Mouse (Mus musculus) CH12.LX (cell line): ENCODE measurements at regions not wholly inside any gene's neighbourhood (a gene's known extent, or its start where the extent isn't known, plus 50 kb on each side); places are given as distances from the start of the nearest gene placed in this dataset.

Experiments
- DNase-seq: peaks from one replicate; pipeline ENCODE4 v3.0.0-alpha.2; 2013; ENCODE audit errors: extremely low read depth
- H3K27ac ChIP-seq: 2 replicates; pipeline ENCODE4 v1.5.1; 2012; ENCODE audit warnings: low read depth, mild to moderate bottlenecking, control low read depth, moderate library complexity; ENCODE audit not compliant: insufficient read depth
- H3K27me3 ChIP-seq: replicated peaks from 2 replicates; pipeline ENCODE3; 2012; ENCODE audit warnings: inconsistent platforms
- H3K36me3 ChIP-seq, 2 experiments: replicated peaks in 1 of 2; 2 replicates each; pipeline versions ENCODE3 to v1.6.1; 2012; ENCODE audit warnings: inconsistent platforms in 1 of 2, low read length in 1 of 2, mild to moderate bottlenecking in 1 of 2, mixed read lengths in 1 of 2, moderate library complexity in 1 of 2; ENCODE audit not compliant: control insufficient read depth in 1 of 2, insufficient read depth in 1 of 2
- H3K4me1 ChIP-seq, 2 experiments: 2 replicates each; pipeline ENCODE4 v1.6.1; 2012; ENCODE audit warnings: inconsistent platforms in 1 of 2, moderate library complexity in 1 of 2; ENCODE audit not compliant: insufficient read depth in 2 of 2, control insufficient read depth in 1 of 2
- H3K4me2 ChIP-seq: 2 replicates; pipeline ENCODE4 v1.6.1; 2012; ENCODE audit warnings: low read depth, mild to moderate bottlenecking, control low read depth; ENCODE audit not compliant: poor library complexity, insufficient read depth, severe bottlenecking
- H3K4me3 ChIP-seq, 3 experiments: fragments of 150-350 bp in 1 of 3; sonication (generic) in 1 of 3; replicated peaks in 1 of 3; 2 replicates each; pipeline versions ENCODE3 to v1.5.1; 2011 to 2012; ENCODE audit warnings: low read depth in 2 of 3, low read length in 2 of 3, mild to moderate bottlenecking in 2 of 3, moderate library complexity in 2 of 3, control low read depth in 1 of 3, improper control_type of control experiment in 1 of 3, inconsistent platforms in 1 of 3, mixed read lengths in 1 of 3; ENCODE audit not compliant: poor library complexity in 1 of 3
- H3K79me2 ChIP-seq: replicated peaks from 2 replicates; pipeline ENCODE4 v1.6.1; 2012; ENCODE audit warnings: mild to moderate bottlenecking, moderate library complexity; ENCODE audit not compliant: control insufficient read depth, poor library complexity, insufficient read depth, severe bottlenecking; ENCODE audit errors: extremely low read depth
- H3K9ac ChIP-seq: 2 replicates; pipeline ENCODE4 v1.6.1; 2012; ENCODE audit warnings: low read depth, mild to moderate bottlenecking, control low read depth, moderate library complexity; ENCODE audit not compliant: insufficient read depth
- H3K9me3 ChIP-seq: replicated peaks from 2 replicates; pipeline ENCODE3; 2012; ENCODE audit warnings: low read length, inconsistent platforms, mixed read lengths
- CHD1 ChIP-seq: IDR thresholded peaks from 2 replicates; pipeline ENCODE4 v1.6.1; 2012; ENCODE audit warnings: low read depth, low read length, improper control_type of control experiment, inconsistent platforms
- CHD2 ChIP-seq: IDR thresholded peaks from 2 replicates; pipeline ENCODE4 v1.6.1; 2011; ENCODE audit warnings: low read length, improper control_type of control experiment
- ETS1 ChIP-seq: conservative IDR thresholded peaks from 2 replicates; pipeline ENCODE4 v1.6.1; 2012; ENCODE audit warnings: low read depth, mild to moderate bottlenecking, inconsistent platforms, low read length, improper control_type of control experiment, moderate library complexity
- GABPA ChIP-seq: IDR thresholded peaks from 2 replicates; pipeline ENCODE4 v1.6.1; 2012; ENCODE audit warnings: low read depth, low read length, improper control_type of control experiment, inconsistent platforms; ENCODE audit not compliant: insufficient replicate concordance
- HCFC1 ChIP-seq: IDR thresholded peaks from 2 replicates; pipeline ENCODE4 v1.6.1; 2012; ENCODE audit warnings: low read depth, mild to moderate bottlenecking, inconsistent platforms, low read length, improper control_type of control experiment
- IRF4 ChIP-seq: IDR thresholded peaks from 2 replicates; pipeline ENCODE4 v1.6.1; 2014; ENCODE audit warnings: low read depth, mild to moderate bottlenecking, inconsistent platforms, low read length, improper control_type of control experiment
- JUND ChIP-seq: conservative IDR thresholded peaks from 2 replicates; pipeline ENCODE4 v1.6.1; 2011; ENCODE audit warnings: low read depth, low read length, improper control_type of control experiment
- MAX ChIP-seq: IDR thresholded peaks from 2 replicates; pipeline ENCODE4 v1.6.1; 2011; ENCODE audit warnings: low read length, improper control_type of control experiment
- MEF2A ChIP-seq: IDR thresholded peaks from 2 replicates; pipeline ENCODE4 v1.6.1; 2014; ENCODE audit warnings: low read depth, mild to moderate bottlenecking, inconsistent platforms, low read length, improper control_type of control experiment, borderline replicate concordance
- NELFE ChIP-seq: IDR thresholded peaks from 2 replicates; pipeline ENCODE4 v1.6.1; 2011; ENCODE audit warnings: low read depth, low read length, improper control_type of control experiment
- PAX5 ChIP-seq: IDR thresholded peaks from 2 replicates; pipeline ENCODE4 v1.6.1; 2012; ENCODE audit warnings: low read length, inconsistent platforms, mixed read lengths
- RCOR1 ChIP-seq: conservative IDR thresholded peaks from 2 replicates; pipeline ENCODE4 v1.6.1; 2012; ENCODE audit warnings: low read depth, mild to moderate bottlenecking, inconsistent platforms, low read length, improper control_type of control experiment
- TBP ChIP-seq: conservative IDR thresholded peaks from 2 replicates; pipeline ENCODE4 v1.6.1; 2011; ENCODE audit warnings: low read depth, low read length, improper control_type of control experiment
- TCF12 ChIP-seq: IDR thresholded peaks from 2 replicates; pipeline ENCODE4 v1.6.1; 2014; ENCODE audit warnings: low read depth, mild to moderate bottlenecking, inconsistent platforms, low read length, improper control_type of control experiment
- UBTF ChIP-seq: IDR thresholded peaks from 2 replicates; pipeline ENCODE4 v1.6.1; 2012; ENCODE audit warnings: low read depth, mild to moderate bottlenecking, inconsistent platforms, low read length, improper control_type of control experiment, moderate library complexity
- USF2 ChIP-seq: conservative IDR thresholded peaks from 2 replicates; pipeline ENCODE4 v1.6.1; 2011; ENCODE audit warnings: low read depth, low read length, improper control_type of control experiment
- ZC3H11A ChIP-seq: IDR thresholded peaks from 2 replicates; pipeline ENCODE4 v1.6.1; 2012; ENCODE audit warnings: low read depth, mild to moderate bottlenecking, inconsistent platforms, low read length, improper control_type of control experiment
- ZKSCAN1 ChIP-seq: IDR thresholded peaks from 2 replicates; pipeline ENCODE4 v1.6.1; 2012; ENCODE audit warnings: low read depth, inconsistent platforms, low read length, improper control_type of control experiment, borderline replicate concordance
- dilution Hi-C: fragments of 300-500 bp; cut with MboI; formaldehyde crosslinking; loops from 2 replicates; pipeline ENCODE4 v1.14.3; 2020; ENCODE audit warnings: low sequenced_read_pairs; ENCODE audit not compliant: extremely low pct_unique_long_range_greater_than_20kb, extremely low pct_ligation_motif_present
- in situ Hi-C: fragments of 300-500 bp; cut with MboI; formaldehyde crosslinking; loops from 3 replicates; pipeline ENCODE4 v1.14.3; 2019; ENCODE audit warnings: low sequenced_read_pairs, low pct_ligation_motif_present, low pct_unique_long_range_greater_than_20kb, mixed read lengths

- Histone ChIP-seq H3K27me3 (no peaks in the 10 kb centered on the region), H3K79me2 (no peaks in the 10 kb centered on the region), H3K27ac (no peak overlapping the region), H3K36me3 (no peaks in the 10 kb centered on the region), H3K4me2 (no peak overlapping the region), H3K4me3 (no peak overlapping the region), H3K4me1 (no peaks in the 10 kb centered on the region), H3K9me3 (peaks cover 31% of the 10 kb centered on the region), H3K9ac (no peak overlapping the region)
- in situ Hi-C loops: no loop called here
- dilution Hi-C loops: no loop called here
- TF ChIP-seq RCOR1: no peak
- TF ChIP-seq IRF4: no peak
- no peak for TF ChIP-seq JUND
- TF ChIP-seq UBTF: no peak
- DNase-seq: no peak
These were observed 330.5 kb upstream of the Jag1 start for GRCm38 (mm10) chr2:137446919-137447318.

- Histone ChIP-seq H3K9me3 (peaks cover 42% of the 10 kb centered on the region), H3K27ac (no peak overlapping the region), H3K79me2 (no peaks in the 10 kb centered on the region), H3K27me3 (no peaks in the 10 kb centered on the region), H3K4me2 (no peak overlapping the region), H3K4me1 (no peaks in the 10 kb centered on the region), H3K36me3 (no peaks in the 10 kb centered on the region), H3K9ac (no peak overlapping the region), H3K4me3 (no peak overlapping the region)
- in situ Hi-C loops (no loop called here), dilution Hi-C loops (no loop called here)
- no peak for DNase-seq
- no peak for TF ChIP-seq CHD1
- TF ChIP-seq TBP: no peak
- no peak for TF ChIP-seq USF2
- no peak for TF ChIP-seq RCOR1
- TF ChIP-seq HCFC1: no peak
- no peak for TF ChIP-seq CHD2
- TF ChIP-seq PAX5: no peak
- TF ChIP-seq ZKSCAN1: no peak
- TF ChIP-seq TCF12: no peak
- TF ChIP-seq IRF4: no peak
- TF ChIP-seq NELFE: no peak
- TF ChIP-seq ZC3H11A: no peak
- TF ChIP-seq ETS1: no peak
These were observed 321.3 kb upstream of the Jag1 start for GRCm38 (mm10) chr2:137437741-137438140.

- no peak for DNase-seq
- H3K4me2 ChIP-seq: no peak overlapping the region
- in situ Hi-C loops: no loop called here
- H3K36me3 ChIP-seq: no peaks in the 10 kb centered on the region
- TF ChIP-seq MAX: no peak
- no peak for TF ChIP-seq ETS1
- TF ChIP-seq JUND: no peak
- TF ChIP-seq CHD1: no peak
- TF ChIP-seq PAX5: no peak
- no peak for TF ChIP-seq MEF2A
- TF ChIP-seq TBP: no peak
- no peak for TF ChIP-seq GABPA
- H3K27ac ChIP-seq: no peak overlapping the region
- H3K9me3 ChIP-seq: peaks cover 43% of the 10 kb centered on the region
- dilution Hi-C loops: no loop called here
- no peak overlapping the region for H3K9ac ChIP-seq
- no peaks in the 10 kb centered on the region for H3K4me1 ChIP-seq
- no peak overlapping the region for H3K4me3 ChIP-seq
- no peaks in the 10 kb centered on the region for H3K27me3 ChIP-seq
- no peaks in the 10 kb centered on the region for H3K79me2 ChIP-seq
These were observed 319.7 kb upstream of the Jag1 start for GRCm38 (mm10) chr2:137436161-137436560.
